Mouse (Mus musculus): ENCODE measurements at regions not wholly inside any gene's neighbourhood (a gene's known extent, or its start where the extent isn't known, plus 50 kb on each side); places are given as distances from the start of the nearest gene placed in this dataset.

- Histone ChIP-seq H3K27ac (ENCODE audit: insufficient read depth, low read length) (no peak overlapping the region), H3K4me1 (ENCODE audit: control insufficient read depth, insufficient read depth, low read length) (no peaks in the 10 kb centered on the region), H3K4me3 (ENCODE audit: insufficient read depth, low read length) (no peak overlapping the region)
- TF ChIP-seq POLR2A (IDR thresholded peaks at IDR 0.05; ENCODE audit: extremely low read depth, insufficient read depth, low read length), result no peak
- no peak for TF ChIP-seq CTCF (IDR thresholded peaks at IDR 0.05; ENCODE audit: extremely low read depth, insufficient read depth, low read length)
These were observed 58.6 kb downstream of the Isg20 start for GRCm38 (mm10) chr7:78971644-78972313.

GRCm38 (mm10) chr7:78989751-78990206 lies 63.5 kb upstream of the Acan start:
- H3K27ac ChIP-seq (ENCODE audit: insufficient read depth, low read length), result no peak overlapping the region
- H3K4me3 ChIP-seq (ENCODE audit: insufficient read depth, low read length), result no peak overlapping the region; the same call in 1 of the 2 replicates
- TF ChIP-seq POLR2A (IDR thresholded peaks at IDR 0.05; ENCODE audit: extremely low read depth, insufficient read depth, low read length), result no peak
- no peak for TF ChIP-seq CTCF (IDR thresholded peaks at IDR 0.05; ENCODE audit: extremely low read depth, insufficient read depth, low read length)
- no peaks in the 10 kb centered on the region for H3K4me1 ChIP-seq (ENCODE audit: control insufficient read depth, insufficient read depth, low read length)

- TF ChIP-seq CTCF (IDR thresholded peaks at IDR 0.05; ENCODE audit: extremely low read depth, insufficient read depth, low read length) (no peak), POLR2A (IDR thresholded peaks at IDR 0.05; ENCODE audit: extremely low read depth, insufficient read depth, low read length) (no peak)
- H3K27ac ChIP-seq (ENCODE audit: insufficient read depth, low read length), result no peak overlapping the region
- peak overlapping the region; percentile 8; the same call in 1 of the 2 replicates for H3K4me3 ChIP-seq (ENCODE audit: insufficient read depth, low read length)
- no peaks in the 10 kb centered on the region for H3K4me1 ChIP-seq (ENCODE audit: control insufficient read depth, insufficient read depth, low read length)
These were observed 62.8 kb upstream of the Acan start for GRCm38 (mm10) chr7:78990302-78991038.

GRCm38 (mm10) chr7:78992991-78993390 lies 60.3 kb upstream of the Acan start:
- no peak for TF ChIP-seq CTCF (IDR thresholded peaks at IDR 0.05; ENCODE audit: extremely low read depth, insufficient read depth, low read length)
- TF ChIP-seq POLR2A (IDR thresholded peaks at IDR 0.05; ENCODE audit: extremely low read depth, insufficient read depth, low read length), result no peak
- H3K4me1 ChIP-seq (ENCODE audit: control insufficient read depth, insufficient read depth, low read length), result no peaks in the 10 kb centered on the region

GRCm38 (mm10) chr7:78994134-78994533 lies 59.1 kb upstream of the Acan start:
- no peak overlapping the region for H3K4me3 ChIP-seq (ENCODE audit: insufficient read depth, low read length)
- no peak for TF ChIP-seq CTCF (IDR thresholded peaks at IDR 0.05; ENCODE audit: extremely low read depth, insufficient read depth, low read length)
- H3K4me1 ChIP-seq (ENCODE audit: control insufficient read depth, insufficient read depth, low read length), result no peaks in the 10 kb centered on the region
- no peak overlapping the region for H3K27ac ChIP-seq (ENCODE audit: insufficient read depth, low read length)

More at GRCm38 (mm10) chr7:78992991-78993390, 60.3 kb upstream of the Acan start:
- no peak overlapping the region for H3K27ac ChIP-seq (ENCODE audit: insufficient read depth, low read length)
- H3K4me3 ChIP-seq (ENCODE audit: insufficient read depth, low read length), result no peak overlapping the region

- no peaks in the 10 kb centered on the region for H3K4me1 ChIP-seq (ENCODE audit: control insufficient read depth, insufficient read depth, low read length)
- H3K27ac ChIP-seq (ENCODE audit: insufficient read depth, low read length), result no peak overlapping the region
- no peak overlapping the region for H3K4me3 ChIP-seq (ENCODE audit: insufficient read depth, low read length)
- TF ChIP-seq CTCF (IDR thresholded peaks at IDR 0.05; ENCODE audit: extremely low read depth, insufficient read depth, low read length) (no peak), POLR2A (IDR thresholded peaks at IDR 0.05; ENCODE audit: extremely low read depth, insufficient read depth, low read length) (no peak)
These were observed 58.2 kb upstream of the Acan start for GRCm38 (mm10) chr7:78995034-78995433.

GRCm38 (mm10) chr7:78995820-78996219 lies 57.5 kb upstream of the Acan start:
- H3K4me1 ChIP-seq (ENCODE audit: control insufficient read depth, insufficient read depth, low read length), result no peaks in the 10 kb centered on the region
- H3K27ac ChIP-seq (ENCODE audit: insufficient read depth, low read length), result no peak overlapping the region
- no peak overlapping the region for H3K4me3 ChIP-seq (ENCODE audit: insufficient read depth, low read length)
- TF ChIP-seq POLR2A (IDR thresholded peaks at IDR 0.05; ENCODE audit: extremely low read depth, insufficient read depth, low read length) (no peak), CTCF (IDR thresholded peaks at IDR 0.05; ENCODE audit: extremely low read depth, insufficient read depth, low read length) (no peak)

Measured in cortical plate, adult 2 months (tissue).